Mouse (Mus musculus) mouse trophoblast stem cell (cell line): ENCODE measurements around the gene Mxd1.

Experiments
- in situ Hi-C, 2 experiments: fragments of 300-500 bp; cut with MseI, MboI; formaldehyde crosslinking; loops; 2 replicates in 1 of 2; 3 replicates in 1 of 2; pipeline ENCODE4 v1.15.1; 2025

Gene Mxd1

GRCm38 (mm10) chr6:86599951-86600414 is 69.0 kb downstream of the Mxd1 start:
- in situ Hi-C loops, result no loop called here

DNA sequence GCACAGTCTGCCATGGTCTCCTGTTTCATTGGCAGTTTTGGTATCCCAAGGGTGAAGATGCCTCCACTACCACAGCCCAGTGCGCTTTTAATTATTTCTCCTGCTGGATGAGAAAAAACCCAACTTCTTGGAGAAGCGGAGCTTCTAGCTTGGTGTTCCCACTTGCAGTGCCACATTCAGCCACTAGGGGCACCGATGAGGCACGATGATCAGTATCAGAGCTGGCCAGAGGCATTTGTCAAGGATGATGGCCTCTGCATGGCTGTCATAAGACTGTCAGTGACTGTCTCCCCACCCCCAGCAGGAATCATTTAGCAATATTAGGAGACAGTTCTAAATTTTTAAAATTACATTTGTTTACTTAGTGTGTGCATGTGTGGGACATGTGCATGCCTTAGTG is 69.8 kb downstream of the Mxd1 start:
- in situ Hi-C loops, result no loop called here

GRCm38 (mm10) chr6:86598742-86599193 is 70.2 kb downstream of the Mxd1 start:
- in situ Hi-C loops, result no loop called here
